Mouse (Mus musculus) megakaryocyte, embryonic 14.5 days (primary cell): ENCODE data around the gene Hist1h1e.

Experiments used
- FLI1 ChIP-seq: IDR thresholded peaks from 2 replicates; pipeline ENCODE4 v1.6.1; 2012; ENCODE audit warnings: low read length, inconsistent platforms, mixed read lengths
- GATA1 ChIP-seq: IDR thresholded peaks from 3 replicates; pipeline ENCODE4 v1.6.1; 2012; ENCODE audit warnings: mixed read lengths, low read length, inconsistent platforms, borderline replicate concordance

DNA sequence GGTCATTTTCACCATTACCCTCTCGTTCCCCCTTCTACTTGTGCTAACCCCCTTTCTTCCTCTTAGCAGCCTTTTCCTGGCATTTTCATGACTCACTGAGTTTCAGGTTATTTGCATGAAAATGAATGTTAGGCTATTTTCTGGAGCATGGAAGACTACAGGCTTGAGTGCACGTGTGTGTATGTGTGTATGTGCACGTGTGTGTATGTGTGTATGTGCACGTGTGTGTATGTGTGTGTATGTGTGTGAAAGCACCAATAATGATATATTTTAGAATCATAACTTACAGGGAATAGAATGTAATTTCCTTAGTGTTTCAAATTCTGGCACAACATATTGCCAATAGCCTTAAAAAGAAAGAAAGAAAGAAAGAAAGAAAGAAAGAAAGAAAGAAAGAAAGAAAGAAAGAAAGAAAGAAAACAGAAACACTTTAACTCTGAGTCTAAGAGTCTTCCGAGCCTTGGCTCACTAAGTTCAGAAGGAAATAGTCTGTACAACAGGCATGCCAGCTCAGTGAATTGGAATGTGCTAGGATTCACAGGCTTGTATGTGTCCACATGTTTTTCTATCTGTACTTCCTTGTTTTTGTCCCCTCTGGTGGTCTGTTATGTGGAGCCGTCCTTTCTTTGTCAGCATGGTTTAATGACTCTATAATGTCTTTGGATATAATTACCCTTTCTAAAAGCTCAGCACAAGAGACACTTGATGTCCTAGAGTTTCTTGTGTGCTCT, 37.4 kb upstream of the Hist1h1e start:
- TF ChIP-seq GATA1 (no peak), FLI1 (no peak)
